Mouse (Mus musculus) T-helper 17 cell (primary cell): ENCODE data around the gene Hmga2.

Experiments used
- in situ Hi-C, 2 experiments: fragments of 300-600 bp; cut with MboI, MseI; formaldehyde crosslinking; loops; 1 replicate in 1 of 2; 2 replicates in 1 of 2; pipeline ENCODE4 v1.15.1; 2025; ENCODE audit warnings: high pct_unique_total_duplicates in 2 of 2

Gene Hmga2

GRCm38 (mm10) chr10:120473218-120473617 is 3.1 kb downstream of the Hmga2 start:
- in situ Hi-C loops, result no loop called here

- in situ Hi-C loops, result no loop called here
Observed at GRCm38 (mm10) chr10:120472606-120473005, 3.7 kb downstream of the Hmga2 start.

GRCm38 (mm10) chr10:120465121-120465520 is 11.1 kb downstream of the Hmga2 start:
- in situ Hi-C loops, result no loop called here

- in situ Hi-C loops, result no loop called here
Observed at GRCm38 (mm10) chr10:120461769-120462168, 14.5 kb downstream of the Hmga2 start.

- in situ Hi-C loops, result no loop called here
Observed at GRCm38 (mm10) chr10:120461301-120461700, 15.0 kb downstream of the Hmga2 start.

GRCm38 (mm10) chr10:120458866-120459265 is 17.4 kb downstream of the Hmga2 start:
- in situ Hi-C loops, result no loop called here

- in situ Hi-C loops, result no loop called here
Observed at GRCm38 (mm10) chr10:120449661-120450284, 26.5 kb downstream of the Hmga2 start.

GRCm38 (mm10) chr10:120446799-120447198 is 29.5 kb downstream of the Hmga2 start:
- in situ Hi-C loops, result no loop called here

GRCm38 (mm10) chr10:120446206-120446605 is 30.1 kb downstream of the Hmga2 start:
- in situ Hi-C loops, result no loop called here

GRCm38 (mm10) chr10:120444463-120445070 is 31.7 kb downstream of the Hmga2 start:
- in situ Hi-C loops, result loop anchor here in 1 of 2 experiments (5.0 kb wide), 1 partner anchor 578 kb away; no protein-coding TSS in a partner anchor

GRCm38 (mm10) chr10:120443757-120444311 is 32.4 kb downstream of the Hmga2 start:
- in situ Hi-C loops, result loop anchor here in 1 of 2 experiments (5.0 kb wide), 1 partner anchor 578 kb away; no protein-coding TSS in a partner anchor

GRCm38 (mm10) chr10:120441254-120441653 is 35.0 kb downstream of the Hmga2 start:
- in situ Hi-C loops, result loop anchor here in 1 of 2 experiments (5.0 kb wide), 1 partner anchor 581 kb away; no protein-coding TSS in a partner anchor

- in situ Hi-C loops, result no loop called here
Observed at GRCm38 (mm10) chr10:120434433-120434832, 41.8 kb downstream of the Hmga2 start.

- in situ Hi-C loops, result no loop called here
Observed at GRCm38 (mm10) chr10:120433463-120433815, 42.8 kb downstream of the Hmga2 start.

GRCm38 (mm10) chr10:120432731-120433462 is 43.4 kb downstream of the Hmga2 start:
- in situ Hi-C loops, result no loop called here

GRCm38 (mm10) chr10:120432081-120432480 is 44.2 kb downstream of the Hmga2 start:
- in situ Hi-C loops, result no loop called here

GRCm38 (mm10) chr10:120431435-120431834 is 44.8 kb downstream of the Hmga2 start:
- in situ Hi-C loops, result no loop called here

- in situ Hi-C loops, result no loop called here
Observed at GRCm38 (mm10) chr10:120430422-120430821, 45.8 kb downstream of the Hmga2 start.

- in situ Hi-C loops, result no loop called here
Observed at GRCm38 (mm10) chr10:120429758-120430259, 46.5 kb downstream of the Hmga2 start.

- in situ Hi-C loops, result no loop called here
Observed at GRCm38 (mm10) chr10:120429199-120429551, 47.1 kb downstream of the Hmga2 start.

- in situ Hi-C loops, result no loop called here
Observed at GRCm38 (mm10) chr10:120428430-120429198, 47.7 kb downstream of the Hmga2 start.
